Mouse (Mus musculus) spleen, postnatal 10 days (tissue): ENCODE measurements around the gene E130114P18Rik.

Source experiments
- DNase-seq, 2 experiments: peaks; one replicate each; pipeline ENCODE4 v3.0.0; 2021 to 2022; ENCODE audit warnings: low spot score in 2 of 2

Gene E130114P18Rik

GRCm38 (mm10) chr4:97805255-97805654, 27.4 kb upstream of the E130114P18Rik start:
- no peak for DNase-seq

DNA sequence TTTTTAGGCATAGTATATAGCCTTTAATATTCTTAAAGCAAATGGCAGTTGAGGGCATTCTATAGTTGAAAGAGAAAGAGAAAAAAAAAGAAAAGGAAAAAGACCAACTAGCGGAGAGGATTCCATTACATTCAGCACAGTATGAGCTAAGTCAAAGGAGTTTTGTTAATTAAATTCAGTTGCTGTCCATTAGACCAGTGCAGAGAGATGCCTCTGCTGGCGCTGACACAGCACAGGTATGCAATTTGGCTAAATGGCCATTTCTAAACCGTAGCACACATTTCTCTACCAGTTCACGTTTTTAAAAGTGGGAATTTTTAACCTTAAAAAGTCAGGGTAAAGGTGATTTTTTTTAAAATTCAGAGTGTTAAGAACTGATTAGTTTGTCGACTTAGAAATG, 26.8 kb upstream of the E130114P18Rik start:
- DNase-seq = no peak

DNA sequence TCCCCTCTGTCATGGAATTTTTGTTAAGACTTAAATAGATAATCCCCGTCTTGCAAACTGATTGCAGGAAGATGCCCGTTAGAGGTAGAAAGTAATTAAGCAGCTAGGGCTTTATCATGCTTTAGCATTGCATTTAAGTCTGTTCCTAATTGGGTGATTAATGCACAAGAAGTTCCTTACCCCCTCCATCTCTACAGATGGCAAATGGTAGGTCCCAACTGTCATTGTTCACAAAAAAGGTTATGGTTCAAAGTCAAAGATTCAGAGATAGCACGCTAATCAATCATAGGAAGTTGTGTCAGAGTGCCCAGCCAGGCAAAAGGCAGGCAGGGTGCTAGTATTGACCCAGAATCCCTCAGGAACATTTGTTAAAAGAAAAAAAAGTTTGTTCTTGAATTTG, 25.9 kb upstream of the E130114P18Rik start:
- no peak for DNase-seq

GRCm38 (mm10) chr4:97796505-97796904, 18.6 kb upstream of the E130114P18Rik start:
- DNase-seq = no peak

DNA sequence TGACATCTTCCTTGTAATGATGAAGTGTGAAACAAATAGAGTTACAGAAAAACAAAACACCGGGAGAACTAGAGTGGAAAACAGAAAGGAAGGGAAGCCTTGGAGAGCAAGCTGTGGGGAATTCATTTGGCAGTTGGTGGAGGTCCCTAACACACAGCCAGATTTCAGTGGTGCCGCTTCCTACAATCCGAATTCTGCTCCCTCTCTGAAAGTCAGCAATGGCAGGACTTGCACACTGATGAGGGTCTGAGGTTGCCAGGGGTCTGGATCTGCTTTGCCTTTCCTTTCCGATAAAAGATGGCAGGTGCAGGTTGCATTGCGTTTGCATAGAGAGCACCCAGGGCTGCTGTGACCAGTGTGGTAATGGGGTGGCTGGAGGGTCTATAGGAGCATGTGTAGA, 18.1 kb upstream of the E130114P18Rik start:
- DNase-seq = no peak

DNA sequence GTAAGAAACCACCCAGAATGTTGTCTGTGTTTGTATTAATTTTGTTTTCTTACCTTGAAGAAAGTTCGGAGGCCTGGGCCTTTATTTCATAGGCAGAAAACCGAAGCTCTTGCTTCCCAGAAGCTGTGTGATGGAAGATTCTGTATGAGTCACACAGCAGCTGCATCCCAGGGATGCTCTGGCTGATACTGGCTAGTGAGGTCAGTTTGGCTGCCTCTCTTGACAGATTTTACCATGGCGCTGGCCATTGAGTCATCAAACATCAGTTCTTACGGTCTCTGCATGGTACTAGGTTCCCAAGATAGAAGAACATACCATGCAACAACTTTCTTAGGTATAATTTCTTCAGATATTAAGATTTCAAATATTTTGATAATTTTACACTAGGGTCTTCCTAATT, 17.0 kb upstream of the E130114P18Rik start:
- DNase-seq = no peak

GRCm38 (mm10) chr4:97793931-97794330, 16.1 kb upstream of the E130114P18Rik start:
- no peak for DNase-seq

DNA sequence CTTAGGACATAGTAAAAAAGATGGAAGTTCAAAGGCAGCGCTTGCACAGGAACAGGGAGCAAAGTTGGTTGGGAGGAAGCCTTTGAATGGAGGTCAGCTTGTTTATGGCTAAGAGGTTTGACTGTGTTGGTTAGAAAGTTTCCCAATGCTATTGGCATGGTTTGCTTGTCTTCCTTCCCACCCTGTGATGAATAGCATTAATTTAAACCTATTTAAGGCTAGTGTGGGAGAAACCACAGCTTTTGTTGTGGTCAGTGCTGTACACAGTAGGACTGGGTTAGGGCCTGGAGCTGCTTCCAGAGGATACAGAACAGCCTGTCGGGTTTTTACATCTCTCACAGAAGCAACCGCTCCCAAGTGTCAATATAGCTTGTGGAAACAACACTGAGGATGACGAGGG, 10.7 kb upstream of the E130114P18Rik start:
- DNase-seq = no peak

DNA sequence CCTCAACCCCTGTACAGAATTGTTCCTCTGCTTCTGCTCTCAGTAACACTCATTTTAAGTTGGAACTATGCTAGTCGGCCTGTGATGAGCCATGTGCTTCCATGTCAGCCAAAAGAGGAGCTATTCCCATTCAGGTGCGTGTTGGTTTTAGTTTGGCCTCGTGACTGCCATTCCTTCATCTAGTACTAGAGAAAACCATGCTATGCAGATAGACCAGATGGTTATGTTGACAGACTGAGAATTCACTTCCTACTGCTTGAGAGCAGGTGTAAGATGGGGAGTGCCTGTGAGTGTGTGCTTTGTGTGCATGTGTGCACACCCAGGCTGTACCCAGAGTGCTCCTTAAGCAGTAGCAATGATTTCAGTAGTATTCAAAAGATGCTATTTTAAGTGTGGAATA, 9.6 kb upstream of the E130114P18Rik start:
- DNase-seq = no peak

GRCm38 (mm10) chr4:97786571-97786970, 8.7 kb upstream of the E130114P18Rik start:
- no peak for DNase-seq

DNA sequence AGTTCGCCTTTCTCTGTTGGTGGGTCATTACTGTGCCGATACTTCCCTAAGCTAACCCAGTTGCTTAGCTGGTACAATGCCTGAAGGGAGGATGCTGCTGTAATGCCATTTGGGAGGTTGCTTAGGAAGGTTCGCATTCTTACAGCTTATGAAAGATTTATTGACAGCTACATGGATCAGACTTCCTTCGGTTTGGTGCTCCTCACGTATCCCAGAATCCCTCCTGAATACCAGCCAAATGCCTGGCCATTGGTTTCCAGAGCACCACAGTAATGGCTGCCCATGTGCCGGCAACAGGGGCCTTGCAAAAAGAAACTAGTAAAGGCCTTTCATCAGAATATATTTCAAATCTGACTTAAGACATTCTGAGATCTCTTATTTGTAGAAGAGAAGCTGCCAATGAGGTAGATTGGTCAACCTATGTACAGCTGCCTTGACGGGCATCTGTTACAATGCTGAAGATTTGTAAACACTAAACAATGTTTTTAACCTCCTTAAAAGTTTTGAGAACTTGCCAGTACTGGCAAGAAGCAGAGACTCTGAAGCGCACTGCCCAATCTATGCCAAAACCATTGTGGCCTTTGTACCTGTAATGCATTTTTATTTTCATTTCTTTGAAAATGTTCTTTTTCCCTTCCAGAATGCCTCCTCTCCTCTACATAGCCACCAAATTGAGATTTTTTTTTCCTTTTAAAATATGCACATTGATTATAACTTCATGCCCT, 7.8 kb upstream of the E130114P18Rik start:
- DNase-seq = no peak

DNA sequence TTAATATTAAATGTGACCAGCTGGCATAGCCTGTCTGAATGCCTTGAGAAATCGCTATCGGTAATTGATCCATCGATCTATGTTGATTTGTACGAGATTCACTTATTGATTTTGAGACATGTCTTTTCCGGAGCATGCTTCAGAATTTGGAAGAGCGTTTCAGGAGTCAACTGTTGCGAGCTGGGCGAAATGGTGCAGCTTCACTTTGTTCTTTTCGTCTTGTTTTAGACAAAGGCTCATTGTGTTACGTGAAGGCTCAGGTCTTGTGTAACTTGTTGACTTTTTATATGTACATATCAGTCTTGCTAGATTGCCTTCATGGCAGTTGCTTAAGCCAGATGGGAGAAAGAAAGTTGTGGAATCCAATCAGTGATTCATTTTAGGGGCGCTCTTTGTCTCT, 6.4 kb upstream of the E130114P18Rik start:
- no peak for DNase-seq

DNA sequence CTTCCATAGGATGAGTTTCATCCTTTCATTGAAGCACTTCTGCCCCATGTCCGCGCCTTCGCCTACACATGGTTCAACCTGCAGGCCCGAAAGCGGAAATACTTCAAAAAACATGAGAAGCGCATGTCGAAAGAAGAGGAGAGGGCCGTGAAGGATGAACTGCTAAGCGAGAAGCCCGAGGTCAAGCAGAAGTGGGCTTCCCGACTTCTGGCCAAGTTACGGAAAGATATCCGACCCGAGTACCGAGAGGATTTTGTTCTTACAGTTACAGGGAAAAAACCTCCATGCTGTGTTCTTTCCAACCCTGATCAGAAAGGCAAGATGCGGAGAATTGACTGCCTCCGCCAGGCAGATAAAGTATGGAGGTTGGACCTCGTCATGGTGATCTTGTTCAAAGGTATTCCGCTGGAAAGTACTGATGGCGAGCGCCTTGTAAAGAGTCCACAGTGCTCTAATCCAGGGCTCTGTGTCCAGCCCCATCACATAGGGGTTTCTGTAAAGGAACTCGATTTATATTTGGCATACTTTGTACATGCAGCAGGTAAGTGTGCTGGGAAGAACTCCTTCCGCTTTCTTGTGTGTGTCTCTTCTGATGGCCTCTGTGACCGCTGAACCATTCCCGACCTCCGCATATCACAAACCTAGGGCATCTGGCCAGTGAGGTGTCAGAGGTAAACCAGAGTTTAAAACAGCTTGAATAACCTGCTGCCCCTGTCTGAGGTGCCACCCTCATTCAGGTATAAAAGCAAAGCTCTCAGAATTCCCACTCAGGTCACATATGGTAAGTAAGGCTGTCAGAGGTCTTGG, 5.4 kb upstream of the E130114P18Rik start:
- no peak for DNase-seq

DNA sequence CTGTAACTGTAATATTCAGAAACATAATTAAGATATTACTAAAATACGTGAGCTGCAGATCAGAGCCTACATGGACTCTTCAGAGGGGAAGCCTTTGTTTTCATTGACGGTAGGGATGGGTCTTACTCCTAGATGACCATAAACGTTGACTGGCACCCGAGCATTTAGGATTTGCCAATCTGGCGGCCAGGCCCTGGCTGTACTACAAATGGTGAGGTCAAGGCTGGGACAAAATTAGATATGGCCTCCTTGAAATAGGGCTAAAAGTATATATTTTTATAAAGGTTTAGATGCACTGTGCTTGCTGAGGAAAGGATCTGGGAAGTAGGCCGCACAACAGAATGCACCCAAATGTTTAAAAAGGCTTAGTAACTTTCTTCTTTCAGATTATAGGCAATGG, 4.6 kb upstream of the E130114P18Rik start:
- DNase-seq = no peak

DNA sequence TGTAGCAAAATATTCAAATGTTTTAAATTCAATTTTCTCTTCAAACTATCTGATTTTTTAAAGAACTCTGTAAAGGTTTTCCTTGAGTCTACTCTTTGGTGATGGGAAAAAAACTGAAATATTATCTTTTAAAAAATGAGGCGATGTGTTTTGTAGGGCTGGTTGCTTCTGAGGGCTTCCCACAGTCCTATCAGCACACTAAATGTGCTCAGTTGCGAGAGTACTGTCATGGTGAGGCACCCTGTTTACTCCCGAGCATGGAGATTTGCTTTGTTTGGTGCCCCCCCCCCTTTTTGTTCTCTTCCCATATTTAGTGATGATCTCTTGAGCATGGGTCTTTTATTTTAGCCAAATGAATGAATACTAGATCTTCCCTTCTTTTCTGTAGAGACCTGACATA, 4.2 kb upstream of the E130114P18Rik start:
- DNase-seq = no peak

GRCm38 (mm10) chr4:97780666-97781435, 3.0 kb upstream of the E130114P18Rik start:
- DNase-seq = no peak

DNA sequence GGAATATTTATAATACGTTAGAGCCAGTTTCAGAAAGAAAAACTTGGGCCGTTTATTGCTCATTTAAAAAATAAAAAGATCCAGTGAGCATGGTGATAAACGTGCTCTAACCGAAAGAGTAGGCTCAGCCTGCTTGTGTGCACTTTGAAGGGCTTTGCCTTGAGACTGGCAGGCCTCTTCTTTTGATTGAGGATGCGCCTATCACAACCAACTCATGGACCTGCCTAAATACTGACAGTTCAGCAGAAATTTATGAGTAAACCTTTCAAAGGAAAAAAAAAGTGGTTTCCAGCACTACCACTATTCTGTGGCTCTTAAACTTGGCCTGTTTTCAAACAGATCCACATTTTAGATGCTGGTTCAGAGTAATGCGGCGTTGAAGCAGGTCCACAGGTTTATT, 2.1 kb upstream of the E130114P18Rik start:
- DNase-seq = no peak

- DNase-seq = no peak
These were observed 1.4 kb upstream of the E130114P18Rik start for GRCm38 (mm10) chr4:97779003-97779930.

DNA sequence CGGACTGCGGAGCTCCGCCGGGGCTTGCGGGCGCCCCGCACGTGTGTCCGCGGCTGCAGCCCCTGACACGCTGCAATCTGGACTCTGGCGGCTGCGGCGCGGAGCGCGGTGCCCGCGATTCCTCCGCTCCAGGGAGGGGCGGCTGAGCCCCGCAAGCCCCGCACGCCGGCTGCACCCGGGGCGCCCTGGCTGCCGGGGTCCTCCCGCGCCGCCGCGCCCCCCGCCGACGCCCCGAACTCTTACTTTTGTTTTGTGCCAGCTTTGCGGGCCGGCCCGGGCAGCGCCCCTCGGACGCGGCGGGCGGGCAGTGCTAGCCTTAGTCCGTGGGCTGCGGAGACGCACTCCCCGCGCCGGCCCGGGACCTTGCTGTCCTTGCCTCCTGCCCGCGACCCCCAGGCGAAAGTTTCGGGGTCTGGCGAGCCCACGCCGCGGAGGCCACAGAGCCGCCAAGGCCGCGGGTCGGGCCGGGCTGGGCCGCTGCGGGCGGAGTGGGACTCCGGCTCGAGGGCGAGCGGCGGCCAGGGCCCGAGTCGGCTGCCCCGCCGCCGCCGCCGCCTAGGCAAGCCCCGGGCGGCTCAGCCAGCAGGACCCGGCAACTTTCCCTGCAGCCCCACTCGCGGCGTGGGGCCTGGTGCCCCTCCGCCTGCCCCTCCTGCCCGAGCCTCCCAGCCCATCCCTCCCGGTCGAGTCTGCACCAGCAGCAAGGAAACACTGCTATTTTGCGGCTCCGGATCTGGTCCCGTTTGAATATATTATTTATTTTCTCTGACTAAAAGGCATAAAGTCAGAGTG, 529 bp upstream of the E130114P18Rik start:
- peak; percentile 55 to 69 for DNase-seq

DNA sequence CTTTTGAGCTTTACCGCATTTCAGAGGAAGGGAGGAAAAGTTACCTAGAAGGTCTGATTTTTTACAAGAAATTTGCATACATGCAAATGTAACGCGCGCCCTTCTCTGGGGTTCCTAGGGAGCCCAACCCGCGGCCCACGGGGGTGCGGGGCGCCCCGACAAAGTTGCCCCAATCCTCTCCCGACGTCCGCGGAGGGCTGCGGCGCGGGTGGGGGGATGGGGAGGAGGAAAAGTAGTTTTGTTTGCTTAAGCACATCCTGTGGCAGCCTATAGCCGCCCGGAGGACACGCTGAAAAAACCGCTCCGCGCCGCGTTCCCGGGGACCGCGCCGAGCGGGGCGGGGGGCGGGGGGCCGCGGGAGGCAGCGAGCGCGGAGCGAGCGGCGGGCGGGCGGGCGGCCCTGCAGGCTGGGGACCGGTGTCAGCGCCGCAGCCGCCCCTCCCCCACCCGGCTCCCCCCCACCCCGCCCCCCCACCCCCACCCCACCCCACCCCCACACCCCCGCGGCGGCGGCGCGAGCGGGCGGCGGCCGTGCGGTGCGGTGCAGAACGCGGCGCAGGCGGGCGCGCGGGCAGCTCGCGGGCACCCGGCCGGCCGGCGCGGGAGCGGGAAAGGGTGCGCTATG, 685 bp downstream of the E130114P18Rik start:
- peak; percentile 61 to 62 for DNase-seq
